Mouse (Mus musculus) kidney, embryonic 14.5 days (tissue): ENCODE data around the gene Mgst1. TPM values are rescaled to one million over a fixed set of nuclear protein-coding genes. Genes with fewer than 3 reads are reported as not detected.

Source experiments
- ATAC-seq: fragments of 200-750 bp; cut with Nextera tagmentation; 2 replicates; pipeline ENCODE4 v1.8.0; 2017; ENCODE audit warnings: moderate number of reproducible peaks, mild to moderate bottlenecking, moderate TSS enrichment, moderate library complexity; ENCODE audit not compliant: low FRiP score, low TSS enrichment
- H3K27ac ChIP-seq: fragments of 300-500 bp; sonication (generic); 2 replicates; pipeline ENCODE4 v1.5.1; 2014; ENCODE audit warnings: low read depth, mild to moderate bottlenecking, low read length, moderate library complexity, mixed read lengths
- H3K27me3 ChIP-seq: fragments of 300-500 bp; sonication (generic); 2 replicates; pipeline ENCODE4 v1.6.1; 2014; ENCODE audit warnings: mild to moderate bottlenecking, low read length; ENCODE audit not compliant: control insufficient read depth, insufficient read depth
- H3K36me3 ChIP-seq: fragments of 300-500 bp; sonication (generic); 2 replicates; pipeline ENCODE4 v1.6.1; 2014; ENCODE audit warnings: low read length, mixed read lengths; ENCODE audit not compliant: control insufficient read depth, insufficient read depth
- H3K4me1 ChIP-seq: fragments of 300-500 bp; sonication (generic); 2 replicates; pipeline ENCODE4 v1.6.1; 2014; ENCODE audit warnings: low read length, mixed read lengths; ENCODE audit not compliant: control insufficient read depth, insufficient read depth
- H3K4me2 ChIP-seq: fragments of 300-500 bp; sonication (generic); replicated peaks from 2 replicates; pipeline ENCODE4 v1.6.1; 2014; ENCODE audit warnings: low read depth, mild to moderate bottlenecking, low read length
- H3K4me3 ChIP-seq: fragments of 300-500 bp; sonication (generic); 2 replicates; pipeline ENCODE4 v1.5.1; 2014; ENCODE audit warnings: mild to moderate bottlenecking, low read length
- H3K9ac ChIP-seq: fragments of 300-500 bp; sonication (generic); 2 replicates; pipeline ENCODE4 v1.6.1; 2014; ENCODE audit warnings: low read depth, mild to moderate bottlenecking, low read length, moderate library complexity
- H3K9me3 ChIP-seq: fragments of 300-500 bp; sonication (generic); 2 replicates; pipeline ENCODE4 v1.6.1; 2016; ENCODE audit warnings: low read length; ENCODE audit not compliant: control insufficient read depth
- WGBS: fragments of 180-500 bp; shearing (Covaris S2); extraction: QIAGEN DNeasy Blood & Tissue Kit; methylation state at CpG from one replicate; pipeline ENCODE4 v1.1.7; 2014; 5-methylcytosine and 5-hydroxymethylcytosine counted together
- polyA plus RNA-seq: library from polyadenylated mRNA; unstranded; fragments of >200 nt; fragmentation: Nextera tagmentation; extraction: Ambion mirVana; gene quantifications from 2 replicates; pipeline ENCODE4 v1.2.1, GENCODE M21; 2014

Gene Mgst1
- polyA plus RNA-seq, 1 experiment from 2014 or later, result 238 TPM

GRCm38 (mm10) chr6:138130541-138130940 is 9.6 kb upstream of the Mgst1 start:
- H3K9ac ChIP-seq, result no peak overlapping the region
- H3K4me2 ChIP-seq, result no peak overlapping the region
- H3K36me3 ChIP-seq, result no peaks in the 10 kb centered on the region
- H3K27me3 ChIP-seq, result no peaks in the 10 kb centered on the region
- H3K4me3 ChIP-seq, result no peak overlapping the region
- H3K4me1 ChIP-seq, result no peaks in the 10 kb centered on the region
- 61% methylated on average over 3 of the region's 3 CpGs for WGBS
- no peaks in the 10 kb centered on the region for H3K9me3 ChIP-seq
- ATAC-seq, result no peak
- no peak overlapping the region for H3K27ac ChIP-seq

GRCm38 (mm10) chr6:138140336-138140735 is 220 bp downstream of the Mgst1 start:
- peak overlapping the region; percentile 69; the same call in 1 of the 2 replicates for H3K27ac ChIP-seq
- 0% methylated on average over 16 of the region's 16 CpGs for WGBS
- H3K4me3 ChIP-seq, result peak overlapping the region; percentile 47
- peaks cover 18% of the 10 kb centered on the region; the same call in 1 of the 2 replicates for H3K4me1 ChIP-seq
- no peaks in the 10 kb centered on the region for H3K9me3 ChIP-seq
- no peaks in the 10 kb centered on the region for H3K36me3 ChIP-seq
- ATAC-seq, result peak; percentile 91
- H3K4me2 ChIP-seq, result peak overlapping the region; percentile 56
- no peaks in the 10 kb centered on the region for H3K27me3 ChIP-seq
- peak overlapping the region; percentile 50 for H3K9ac ChIP-seq

GRCm38 (mm10) chr6:138141111-138141592 is 1.0 kb downstream of the Mgst1 start:
- WGBS, result 29% methylated on average over 4 of the region's 4 CpGs
- Histone ChIP-seq H3K9me3 (no peaks in the 10 kb centered on the region), H3K27ac (peak overlapping the region; percentile 69), H3K4me2 (peak overlapping the region; percentile 56), H3K9ac (peak overlapping the region; percentile 50; the same call in 1 of the 2 replicates), H3K4me1 (peaks cover 18% of the 10 kb centered on the region; the same call in 1 of the 2 replicates), H3K4me3 (peak overlapping the region; percentile 47), H3K27me3 (no peaks in the 10 kb centered on the region), H3K36me3 (no peaks in the 10 kb centered on the region)
- peak; percentile 86 for ATAC-seq

- H3K4me3 ChIP-seq, result no peak overlapping the region
- no peaks in the 10 kb centered on the region for H3K36me3 ChIP-seq
- no peak for ATAC-seq
- H3K4me1 ChIP-seq, result peaks cover 18% of the 10 kb centered on the region; the same call in 1 of the 2 replicates
- no peak overlapping the region for H3K9ac ChIP-seq
- no peaks in the 10 kb centered on the region for H3K9me3 ChIP-seq
- H3K27me3 ChIP-seq, result no peaks in the 10 kb centered on the region
- 81% methylated on average over 7 of the region's 7 CpGs for WGBS
- H3K27ac ChIP-seq, result peak overlapping the region; percentile 56; the same call in 1 of the 2 replicates
- H3K4me2 ChIP-seq, result peak overlapping the region; percentile 56
These were observed 2.5 kb downstream of the Mgst1 start for GRCm38 (mm10) chr6:138142604-138143003.

GRCm38 (mm10) chr6:138143450-138143849 is 3.3 kb downstream of the Mgst1 start:
- H3K27ac ChIP-seq, result peak overlapping the region; percentile 56; the same call in 1 of the 2 replicates
- H3K36me3 ChIP-seq, result 0 out of 2 replicates have a peak, but pooled peaks cover under 1% of the 10 kb centered on the region
- ATAC-seq, result 0 out of 2 replicates have a peak, but pooled peaks have one; percentile 18
- H3K27me3 ChIP-seq, result no peaks in the 10 kb centered on the region
- no peak overlapping the region for H3K4me3 ChIP-seq
- H3K9ac ChIP-seq, result no peak overlapping the region
- H3K9me3 ChIP-seq, result no peaks in the 10 kb centered on the region
- 70% methylated on average over 3 of the region's 3 CpGs for WGBS
- peaks cover 18% of the 10 kb centered on the region; the same call in 1 of the 2 replicates for H3K4me1 ChIP-seq
- H3K4me2 ChIP-seq, result peak overlapping the region; percentile 26; the same call in 1 of the 2 replicates

- Histone ChIP-seq H3K4me2 (no peak overlapping the region), H3K9ac (no peak overlapping the region), H3K27me3 (no peaks in the 10 kb centered on the region), H3K4me3 (no peak overlapping the region), H3K27ac (no peak overlapping the region), H3K9me3 (no peaks in the 10 kb centered on the region; the same call in 1 of the 2 replicates), H3K4me1 (no peaks in the 10 kb centered on the region), H3K36me3 (peaks cover 2% of the 10 kb centered on the region; the same call in 1 of the 2 replicates)
- WGBS, result 26% methylated on average over 5 of the region's 5 CpGs
- no peak for ATAC-seq
These were observed 13.0 kb downstream of the Mgst1 start for GRCm38 (mm10) chr6:138153111-138153510.

- Histone ChIP-seq H3K9me3 (no peaks in the 10 kb centered on the region), H3K36me3 (no peaks in the 10 kb centered on the region), H3K9ac (no peak overlapping the region), H3K4me2 (no peak overlapping the region), H3K4me3 (no peak overlapping the region), H3K27ac (no peak overlapping the region), H3K4me1 (no peaks in the 10 kb centered on the region), H3K27me3 (no peaks in the 10 kb centered on the region)
- peak; percentile 60; the same call in 1 of the 2 replicates for ATAC-seq
- 84% methylated on average over 7 of the region's 7 CpGs for WGBS
These were observed 23.8 kb downstream of the Mgst1 start for GRCm38 (mm10) chr6:138163920-138164319.

GRCm38 (mm10) chr6:138171480-138172224 is 31.5 kb downstream of the Mgst1 start:
- Histone ChIP-seq H3K9me3 (no peaks in the 10 kb centered on the region), H3K27me3 (no peaks in the 10 kb centered on the region), H3K27ac (no peak overlapping the region), H3K4me1 (no peaks in the 10 kb centered on the region), H3K4me3 (no peak overlapping the region), H3K4me2 (no peak overlapping the region), H3K36me3 (no peaks in the 10 kb centered on the region), H3K9ac (no peak overlapping the region)
- ATAC-seq, result peak; percentile 84
- 53% methylated on average over 15 of the region's 15 CpGs for WGBS
